Mouse (Mus musculus): ENCODE data around the gene Pgm2.

DNA sequence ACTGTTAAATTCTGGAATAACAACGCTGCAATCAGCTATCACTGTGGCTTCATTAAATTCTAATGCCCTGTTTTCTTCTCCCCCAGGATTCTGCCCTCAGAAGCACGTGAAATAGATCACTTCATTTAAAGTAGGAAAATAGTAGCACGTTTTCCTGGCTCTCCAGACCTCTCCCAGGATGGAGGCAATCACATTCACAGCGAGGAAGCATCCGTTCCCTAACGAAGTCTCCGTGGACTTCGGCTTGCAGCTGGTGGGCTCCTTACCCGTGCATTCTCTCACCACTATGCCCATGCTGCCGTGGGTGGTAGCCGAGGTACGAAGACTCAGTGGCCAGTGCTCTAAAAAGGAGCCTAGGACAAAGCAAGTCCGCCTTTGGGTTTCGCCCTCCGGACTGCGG lies 80.6 kb downstream of the Pgm2 start:
- TF ChIP-seq POLR2A (IDR thresholded peaks at IDR 0.05; ENCODE audit: insufficient read depth, low read depth, low read length) (no peak), CTCF (IDR thresholded peaks at IDR 0.05) (no peak)
